ENCODE assay signal across 27 mouse cellular contexts in genomic region chr17:16219675-16220566, GRCm38 (mm10).
A peak's percentile ranks its signal among the peaks of the same experiment; 100 is the strongest.
DNase-seq lines count a peak whose midpoint lies in the region; ATAC-seq and TF ChIP-seq lines count a peak whose summit lies in the region.
"Had no signal": no experiment of that assay in that cellular context is flagged by ENCODE, and none has a peak within 500 bp of the region (broad histone marks: within the 10 kb centered on the region; RNA-seq: fewer than 3 reads in every experiment).

No protein-coding gene starts in this region.

- 85% methylated on average over 13 of the region's 13 CpGs for WGBS in midbrain, embryonic 11.5 days
- 85% methylated on average over 13 of the region's 13 CpGs for WGBS in midbrain, postnatal 0 days
- 88% methylated on average over 13 of the region's 13 CpGs for WGBS in heart, embryonic 10.5 days
- 81% methylated on average over 13 of the region's 13 CpGs for WGBS in liver, postnatal 0 days (ENCODE audit: insufficient replicate concordance)

- no peak overlapping the region for H3K4me3 ChIP-seq in midbrain, embryonic 11.5 days (ENCODE audit: low read depth, low read length)
- H3K4me3 ChIP-seq in midbrain, postnatal 0 days (ENCODE audit: low read depth, low read length): no peak overlapping the region
- H3K4me3 ChIP-seq in CH12.LX (replicated peaks in 1 of 3; ENCODE audit: low read depth in 2 of 3, low read length in 2 of 3, poor library complexity in 1 of 3): no peak overlapping the region
- H3K4me3 ChIP-seq in heart, embryonic 10.5 days: no peak overlapping the region
- no peak overlapping the region for H3K4me3 ChIP-seq in liver, postnatal 0 days (ENCODE audit: low read depth, low read length)
- H3K4me3 ChIP-seq: embryonic facial prominence, embryonic 13.5 days; embryonic facial prominence, embryonic 15.5 days; erythroblast, embryonic 14.5 days; forebrain, embryonic 10.5 days; forebrain, embryonic 12.5 days had no signal

- no peak for TF ChIP-seq RAD21 in CH12.LX (IDR thresholded peaks at IDR 0.05; ENCODE audit: low read depth, low read length)

- no peak for TF ChIP-seq CTCF in midbrain, postnatal 0 days (IDR thresholded peaks at IDR 0.05)
- TF ChIP-seq CTCF in CH12.LX (conservative IDR thresholded peaks at IDR 0.05 in 1 of 2, IDR thresholded peaks at IDR 0.05 in 1 of 2; ENCODE audit: low read depth in 2 of 2, low read length in 2 of 2): no peak
- TF ChIP-seq CTCF in liver, postnatal 0 days (IDR thresholded peaks at IDR 0.05; ENCODE audit: low read depth): no peak

- no peak for TF ChIP-seq POLR2A in CH12.LX (IDR thresholded peaks at IDR 0.05; ENCODE audit: low read depth, low read length)

- ATAC-seq in midbrain, embryonic 11.5 days (ENCODE audit: low FRiP score): peak; percentile 73
- ATAC-seq in midbrain, postnatal 0 days (ENCODE audit: low FRiP score): no peak
- no peak for ATAC-seq in liver, postnatal 0 days
- ATAC-seq: forebrain, embryonic 14.5 days; forebrain, embryonic 16.5 days; Patski had no signal

- no peak overlapping the region for H3K27ac ChIP-seq in midbrain, embryonic 11.5 days (ENCODE audit: low read depth, low read length)
- no peak overlapping the region for H3K27ac ChIP-seq in midbrain, postnatal 0 days (ENCODE audit: low read depth, low read length)
- no peak overlapping the region for H3K27ac ChIP-seq in CH12.LX (ENCODE audit: insufficient read depth, low read depth)
- H3K27ac ChIP-seq in heart, embryonic 10.5 days: no peak overlapping the region
- no peak overlapping the region for H3K27ac ChIP-seq in liver, postnatal 0 days (ENCODE audit: low read depth)
- H3K27ac ChIP-seq: embryonic facial prominence, embryonic 13.5 days; embryonic facial prominence, embryonic 15.5 days; forebrain, embryonic 10.5 days; forebrain, embryonic 12.5 days had no signal

- in situ Hi-C loops in CH12.LX (cut with MboI; ENCODE audit: low pct_ligation_motif_present, low pct_unique_long_range_greater_than_20kb, low sequenced_read_pairs): no loop called here

- H3K4me2 ChIP-seq in midbrain, embryonic 11.5 days: no peak overlapping the region
- H3K4me2 ChIP-seq in midbrain, postnatal 0 days (ENCODE audit: low read depth, low read length, poor library complexity, severe bottlenecking): no peak overlapping the region
- peak overlapping the region; percentile 78 for H3K4me2 ChIP-seq in CH12.LX (ENCODE audit: insufficient read depth, low read depth, poor library complexity, severe bottlenecking)
- H3K4me2 ChIP-seq in liver, postnatal 0 days (ENCODE audit: low read depth, low read length): no peak overlapping the region
- H3K4me2 ChIP-seq: embryonic facial prominence, embryonic 13.5 days; embryonic facial prominence, embryonic 15.5 days; forebrain, embryonic 12.5 days had no signal

- no peaks in the 10 kb centered on the region for H3K4me1 ChIP-seq in midbrain, embryonic 11.5 days (ENCODE audit: control insufficient read depth, insufficient read depth, low read length)
- no peaks in the 10 kb centered on the region for H3K4me1 ChIP-seq in midbrain, postnatal 0 days (ENCODE audit: insufficient read depth, low read length)
- H3K4me1 ChIP-seq in CH12.LX (ENCODE audit: control insufficient read depth in 1 of 2, insufficient read depth in 2 of 2): peaks cover 7 to 27% of the 10 kb centered on the region in 2 experiments; a peak in 3 of 4 replicates
- no peaks in the 10 kb centered on the region for H3K4me1 ChIP-seq in heart, embryonic 10.5 days
- no peaks in the 10 kb centered on the region for H3K4me1 ChIP-seq in liver, postnatal 0 days (ENCODE audit: insufficient read depth)
- H3K4me1 ChIP-seq: embryonic facial prominence, embryonic 15.5 days; forebrain, embryonic 12.5 days had no signal

- H3K9me3 ChIP-seq in midbrain, embryonic 11.5 days (ENCODE audit: control insufficient read depth, low read length): no peaks in the 10 kb centered on the region
- no peaks in the 10 kb centered on the region for H3K9me3 ChIP-seq in midbrain, postnatal 0 days (ENCODE audit: low read length)
- H3K9me3 ChIP-seq in CH12.LX (replicated peaks; ENCODE audit: low read length): no peaks in the 10 kb centered on the region
- H3K9me3 ChIP-seq in heart, embryonic 10.5 days: no peaks in the 10 kb centered on the region
- no peaks in the 10 kb centered on the region for H3K9me3 ChIP-seq in liver, postnatal 0 days (ENCODE audit: low read length)
- H3K9me3 ChIP-seq: embryonic facial prominence, embryonic 13.5 days; embryonic facial prominence, embryonic 15.5 days; forebrain, embryonic 10.5 days; forebrain, embryonic 12.5 days; G1E had no signal

- dilution Hi-C loops in CH12.LX (cut with MboI; ENCODE audit: extremely low pct_ligation_motif_present, extremely low pct_unique_long_range_greater_than_20kb, low sequenced_read_pairs): no loop called here

- DNase-seq in midbrain, embryonic 11.5 days (ENCODE audit: low spot score, missing footprints): no peak
- DNase-seq in midbrain, postnatal 0 days (ENCODE audit: low spot score): no peak
- DNase-seq in CH12.LX (ENCODE audit: extremely low read depth) (peak; percentile 21), ES-CJ7 (ENCODE audit: low read depth, low spot score) (peak; percentile 57), R1 (ENCODE audit: low read depth, low spot score) (peak; percentile 80)
- DNase-seq in heart, embryonic 10.5 days (ENCODE audit: low spot score): no peak
- no peak for DNase-seq in right cerebral cortex, postnatal 4 days
- no peak for DNase-seq in liver, postnatal 0 days
- DNase-seq: adrenal gland, adult 2 months; adrenal gland, postnatal 10 days; adrenal gland, postnatal 25 days; cerebellum, adult 11 months; cerebellum, adult 18-20 months; cerebellum, adult 8-10 months; cerebellum, adult 9-11 months; cerebellum, postnatal 14 days; cerebellum, postnatal 36 days; embryo, embryonic 11 days had no signal

- H3K36me3 ChIP-seq in midbrain, embryonic 11.5 days (ENCODE audit: control insufficient read depth, insufficient read depth, low read length): no peaks in the 10 kb centered on the region
- no peaks in the 10 kb centered on the region for H3K36me3 ChIP-seq in midbrain, postnatal 0 days (ENCODE audit: insufficient read depth, low read length)
- no peaks in the 10 kb centered on the region for H3K36me3 ChIP-seq in CH12.LX (replicated peaks in 1 of 2; ENCODE audit: control insufficient read depth in 1 of 2, insufficient read depth in 1 of 2, low read length in 1 of 2)
- no peaks in the 10 kb centered on the region for H3K36me3 ChIP-seq in heart, embryonic 10.5 days
- H3K36me3 ChIP-seq in liver, postnatal 0 days (replicated peaks; ENCODE audit: insufficient read depth, low read length): no peaks in the 10 kb centered on the region
- H3K36me3 ChIP-seq: embryonic facial prominence, embryonic 13.5 days; embryonic facial prominence, embryonic 15.5 days; forebrain, embryonic 10.5 days; forebrain, embryonic 12.5 days; G1E had no signal

- no peaks in the 10 kb centered on the region for H3K79me2 ChIP-seq in CH12.LX (replicated peaks; ENCODE audit: control insufficient read depth, extremely low read depth, insufficient read depth, poor library complexity, severe bottlenecking)

- no peaks in the 10 kb centered on the region for H3K27me3 ChIP-seq in midbrain, embryonic 11.5 days (ENCODE audit: control insufficient read depth, insufficient read depth, low read length)
- no peaks in the 10 kb centered on the region for H3K27me3 ChIP-seq in midbrain, postnatal 0 days (ENCODE audit: insufficient read depth, low read length)
- H3K27me3 ChIP-seq in CH12.LX (replicated peaks): no peaks in the 10 kb centered on the region
- no peaks in the 10 kb centered on the region for H3K27me3 ChIP-seq in heart, embryonic 10.5 days (ENCODE audit: insufficient read depth, poor library complexity, severe bottlenecking)
- no peaks in the 10 kb centered on the region for H3K27me3 ChIP-seq in liver, postnatal 0 days (ENCODE audit: insufficient read depth, low read length)
- H3K27me3 ChIP-seq: embryonic facial prominence, embryonic 13.5 days; embryonic facial prominence, embryonic 15.5 days; forebrain, embryonic 12.5 days; Patski had no signal

- no peak overlapping the region for H3K9ac ChIP-seq in midbrain, embryonic 11.5 days (ENCODE audit: low read length)
- H3K9ac ChIP-seq in midbrain, postnatal 0 days (replicated peaks; ENCODE audit: low read length, poor library complexity, severe bottlenecking): no peak overlapping the region
- H3K9ac ChIP-seq in CH12.LX (ENCODE audit: insufficient read depth, low read depth): 0 out of 2 replicates have a peak overlapping the region, but pooled peaks have one; percentile 13
- no peak overlapping the region for H3K9ac ChIP-seq in liver, postnatal 0 days (replicated peaks)
- H3K9ac ChIP-seq: embryonic facial prominence, embryonic 13.5 days; embryonic facial prominence, embryonic 15.5 days; forebrain, embryonic 12.5 days had no signal

- peak; percentile 43; the same call in 1 of the 2 replicates for TF ChIP-seq EP300 in CH12.LX (IDR thresholded peaks at IDR 0.05; ENCODE audit: low read length)
- no peak for TF ChIP-seq EP300 in liver, postnatal 0 days (IDR thresholded peaks at IDR 0.05; ENCODE audit: low read depth)

TF ChIP-seq in CH12.LX, 34 proteins besides CTCF, POLR2A, EP300 and RAD21:
- TF ChIP-seq TCF12 (IDR thresholded peaks at IDR 0.05; ENCODE audit: low read depth, low read length) (peak; percentile 74), BHLHE40 (IDR thresholded peaks at IDR 0.05; ENCODE audit: low read depth, low read length) (peak; percentile 31; the same call in 1 of the 2 replicates), CHD2 (IDR thresholded peaks at IDR 0.05; ENCODE audit: low read length) (peak; percentile 64), ZNF384 (IDR thresholded peaks at IDR 0.05; ENCODE audit: low read depth, low read length) (peak; percentile 74), ETS1 (conservative IDR thresholded peaks at IDR 0.05; ENCODE audit: low read depth, low read length) (peak; percentile 34; the same call in 1 of the 2 replicates), JUN (IDR thresholded peaks at IDR 0.05; ENCODE audit: insufficient read depth, low read depth, low read length) (no peak)

Comparison
In these comparisons a context has a peak if more than half of its experiments do, and no peak if none do; other contexts are left out.
1. DNase-seq: peak in CH12.LX (single experiment), ES-CJ7 (single experiment) and R1 (single experiment); none in midbrain, embryonic 11.5 days (single experiment), midbrain, postnatal 0 days (single experiment), heart, embryonic 10.5 days (single experiment), right cerebral cortex, postnatal 4 days (single experiment) and liver, postnatal 0 days (single experiment).